Mouse (Mus musculus) gastrocnemius, postnatal 10 days (tissue): Measurements from ENCODE around the gene Qrich2. TPM values are rescaled to one million over a fixed set of nuclear protein-coding genes. Genes with fewer than 3 reads are reported as not detected.
"Not testable (repeated sequence)": the region's sequence is repeated elsewhere in the genome, so short reads cannot be mapped to it uniquely, and the experiment has no call there.

Source experiments
- DNase-seq: peaks from one replicate; pipeline ENCODE4 v3.0.0; 2021; ENCODE audit warnings: mixed read lengths
- total RNA-seq, 2 experiments: library from RNA; stranded (reverse); gene quantifications; 2 replicates each; pipeline ENCODE4 v1.2.3; 2021

Qrich2 gene
- total RNA-seq, 2 experiments from 2014 or later: not detected

DNA sequence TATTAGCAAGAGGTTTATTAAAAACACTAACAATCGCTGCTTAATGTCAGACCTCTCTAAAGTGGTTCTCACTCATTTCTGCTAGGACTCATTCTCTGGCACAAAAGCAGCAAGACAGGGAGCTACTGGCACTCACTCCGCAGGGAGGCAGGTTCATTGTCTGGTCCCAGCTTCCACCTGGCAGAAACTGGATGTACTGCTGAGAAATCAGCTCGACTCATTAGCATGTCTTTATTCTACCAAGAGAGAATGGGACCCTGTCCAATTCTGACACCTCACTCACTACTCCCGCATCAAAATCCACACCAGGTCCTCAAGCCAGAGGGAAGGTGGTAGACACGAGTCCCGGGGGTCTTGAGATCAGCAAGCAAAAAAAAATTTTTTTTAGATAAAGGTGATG is 54.5 kb downstream of the Qrich2 start:
- no peak for DNase-seq

DNA sequence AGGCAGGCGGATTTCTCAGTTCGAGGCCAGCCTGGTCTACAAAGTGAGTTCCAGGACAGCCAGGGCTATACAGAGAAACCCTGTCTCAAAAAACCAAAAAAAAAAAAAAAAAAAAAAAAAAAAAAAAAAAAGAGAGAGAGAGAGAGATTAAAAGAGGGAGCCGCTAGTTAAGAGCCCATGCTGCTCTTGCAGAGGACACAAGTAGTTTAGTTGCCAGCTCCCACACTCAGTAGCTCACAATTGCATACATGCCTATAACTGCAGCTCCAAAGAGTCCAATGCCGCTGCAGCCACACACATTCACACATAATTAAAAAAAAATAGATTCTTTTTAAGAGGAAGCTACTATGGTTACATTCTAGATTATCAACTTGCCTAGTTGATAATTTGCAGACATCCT is 55.6 kb downstream of the Qrich2 start:
- not testable (repeated sequence) for DNase-seq

DNA sequence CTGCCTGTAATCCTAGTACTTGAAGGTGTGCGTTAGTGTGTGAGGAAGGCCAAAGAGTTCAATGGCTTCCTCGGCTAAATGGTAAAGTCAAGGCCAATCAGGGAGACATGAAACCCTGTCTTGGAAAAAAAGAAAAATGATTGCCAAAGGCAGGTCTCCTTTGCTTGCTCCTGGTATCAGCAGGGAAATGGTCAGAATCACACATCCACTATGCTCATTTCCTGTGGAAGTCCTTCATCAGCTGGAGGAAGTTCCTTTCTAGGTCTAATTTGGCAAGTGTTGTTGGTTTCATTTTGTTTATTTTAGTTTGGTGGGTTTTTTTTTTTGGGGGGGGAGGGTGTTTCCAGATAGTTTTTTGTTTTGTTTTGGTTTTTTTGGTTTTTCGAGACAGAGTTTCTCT is 57.0 kb downstream of the Qrich2 start:
- DNase-seq: no peak

DNA sequence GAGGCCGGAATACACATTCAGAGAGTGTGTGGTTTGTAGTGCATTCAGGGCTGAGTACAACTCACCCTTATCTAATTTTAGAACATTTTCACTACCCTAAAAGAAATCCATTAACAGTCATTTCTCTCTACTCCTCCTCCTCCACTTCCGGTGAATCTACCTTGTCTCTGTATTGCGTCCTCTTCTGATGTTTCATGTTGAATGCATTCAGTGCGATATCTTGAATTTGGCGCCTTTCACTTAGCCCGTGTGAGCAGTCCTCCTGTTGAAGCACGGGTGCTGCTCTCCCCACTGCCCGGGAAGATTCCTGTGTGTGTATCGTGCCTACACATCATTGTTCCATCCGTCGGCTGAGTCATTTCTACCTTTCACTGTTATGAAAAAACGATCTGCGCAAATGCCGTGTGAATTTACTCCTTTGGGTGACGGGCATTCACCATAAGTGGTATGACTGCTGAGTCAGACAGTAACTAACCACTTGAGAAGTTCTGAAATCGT is 59.8 kb downstream of the Qrich2 start:
- DNase-seq: no peak

DNA sequence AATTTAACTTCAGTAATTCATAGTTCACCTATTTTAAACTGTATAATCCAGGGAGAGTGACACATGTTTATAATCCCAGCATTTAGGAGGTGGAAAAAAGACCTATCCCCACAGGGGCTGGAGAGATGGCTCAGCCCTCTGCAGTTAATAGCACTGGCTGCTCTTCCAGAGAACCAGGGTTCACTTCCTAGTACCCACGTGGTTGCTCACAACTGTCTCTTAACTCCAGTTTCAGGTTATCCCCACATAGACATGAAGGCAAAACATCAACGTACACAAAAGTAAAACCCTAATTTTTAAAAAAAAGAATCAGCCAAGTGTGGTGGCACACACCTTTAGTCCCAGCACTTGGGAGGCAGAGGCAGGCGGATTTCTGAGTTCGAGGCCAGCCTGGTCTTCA is 60.4 kb downstream of the Qrich2 start:
- DNase-seq: no peak

DNA sequence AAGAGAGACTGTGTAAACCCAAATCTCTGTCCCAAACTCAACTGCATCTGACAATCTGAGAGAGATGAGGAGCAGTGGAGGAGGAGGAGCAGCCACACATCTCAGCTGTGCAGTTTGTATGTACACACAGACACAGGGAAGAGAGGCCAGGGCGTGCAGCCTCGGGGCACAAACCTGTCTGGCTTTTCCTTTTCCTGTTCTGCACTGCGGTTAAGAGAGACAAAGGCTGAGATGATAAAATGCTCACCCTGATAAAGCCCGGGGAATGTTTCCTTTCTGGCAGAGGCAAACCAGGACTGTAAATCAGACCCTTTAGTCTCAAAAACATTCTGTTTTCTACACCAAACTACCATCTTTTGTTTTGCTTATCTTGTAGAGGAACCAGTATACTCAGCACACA is 65.5 kb downstream of the Qrich2 start:
- DNase-seq: no peak

DNA sequence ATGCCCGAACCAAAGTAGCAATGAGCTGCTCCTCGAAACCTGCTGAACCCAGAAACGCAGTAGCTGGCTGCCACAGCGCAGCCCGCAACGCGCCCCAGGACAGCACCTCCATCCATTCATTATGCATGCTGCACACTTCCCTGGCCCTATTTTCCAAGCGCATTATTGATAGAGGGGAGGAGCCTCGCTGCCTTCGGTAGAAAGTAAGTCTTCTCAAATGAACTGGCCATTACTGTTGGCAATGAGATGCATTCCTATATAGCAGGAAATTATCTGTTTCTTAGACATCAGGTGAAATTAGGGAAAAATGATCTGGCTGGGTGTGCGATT is 67.7 kb downstream of the Qrich2 start:
- DNase-seq: no peak

DNA sequence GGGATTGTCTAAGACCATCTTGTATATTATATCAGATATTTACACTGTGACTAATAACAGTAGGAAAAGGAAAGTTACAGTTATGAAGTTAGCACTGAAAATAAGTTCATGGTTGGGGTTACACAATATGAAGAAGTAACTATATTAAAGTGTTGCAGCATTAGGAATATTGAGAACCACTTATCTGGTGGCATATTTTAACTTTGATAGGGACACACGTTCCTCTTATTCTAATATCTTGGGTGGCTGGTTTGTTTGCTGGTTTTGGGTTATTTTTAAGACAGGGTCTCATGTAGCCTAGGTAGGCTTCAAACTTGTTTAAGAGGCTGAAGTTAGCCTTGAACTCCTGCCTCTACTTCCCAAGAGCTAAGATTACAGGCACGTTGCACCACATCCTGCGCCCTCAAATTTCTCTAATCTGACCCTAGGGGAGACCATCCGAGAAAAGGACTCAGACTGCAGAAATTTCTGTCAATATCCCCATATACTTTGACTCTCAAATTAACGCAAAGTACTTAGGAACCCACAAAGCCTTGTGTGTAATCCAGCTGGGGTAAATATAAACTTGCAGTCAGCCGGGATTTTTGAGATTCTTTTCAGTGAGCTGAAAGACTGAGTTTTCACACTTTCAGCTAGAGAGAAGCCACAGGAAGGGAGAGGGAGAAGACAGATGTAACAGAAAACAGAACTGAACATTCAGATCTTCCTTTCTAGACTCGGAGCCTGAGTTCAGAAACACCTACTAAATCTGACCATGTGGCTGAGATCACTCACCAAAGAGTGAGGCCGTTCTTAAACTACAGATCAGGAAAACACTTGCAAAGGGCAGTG is 68.3 kb downstream of the Qrich2 start:
- DNase-seq: no peak

DNA sequence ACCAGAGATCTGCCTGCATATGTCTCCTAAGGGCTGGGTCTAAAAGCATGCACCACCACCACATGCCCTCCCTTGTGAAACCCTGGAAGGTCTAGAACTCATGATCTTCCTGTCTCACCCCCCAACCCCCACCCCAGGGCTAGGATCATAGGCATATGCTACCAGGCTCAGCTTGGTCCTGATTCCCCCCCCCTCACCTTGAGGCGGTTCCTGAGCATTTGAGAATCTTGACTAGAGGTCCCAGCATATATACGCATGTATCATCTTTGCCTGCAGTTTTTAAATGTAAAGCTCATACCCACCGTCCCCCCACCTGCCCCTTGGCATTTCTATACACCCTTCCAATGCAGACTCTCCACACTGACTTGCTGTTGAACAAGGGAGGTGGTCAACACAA is 69.1 kb downstream of the Qrich2 start:
- DNase-seq: no peak

DNA sequence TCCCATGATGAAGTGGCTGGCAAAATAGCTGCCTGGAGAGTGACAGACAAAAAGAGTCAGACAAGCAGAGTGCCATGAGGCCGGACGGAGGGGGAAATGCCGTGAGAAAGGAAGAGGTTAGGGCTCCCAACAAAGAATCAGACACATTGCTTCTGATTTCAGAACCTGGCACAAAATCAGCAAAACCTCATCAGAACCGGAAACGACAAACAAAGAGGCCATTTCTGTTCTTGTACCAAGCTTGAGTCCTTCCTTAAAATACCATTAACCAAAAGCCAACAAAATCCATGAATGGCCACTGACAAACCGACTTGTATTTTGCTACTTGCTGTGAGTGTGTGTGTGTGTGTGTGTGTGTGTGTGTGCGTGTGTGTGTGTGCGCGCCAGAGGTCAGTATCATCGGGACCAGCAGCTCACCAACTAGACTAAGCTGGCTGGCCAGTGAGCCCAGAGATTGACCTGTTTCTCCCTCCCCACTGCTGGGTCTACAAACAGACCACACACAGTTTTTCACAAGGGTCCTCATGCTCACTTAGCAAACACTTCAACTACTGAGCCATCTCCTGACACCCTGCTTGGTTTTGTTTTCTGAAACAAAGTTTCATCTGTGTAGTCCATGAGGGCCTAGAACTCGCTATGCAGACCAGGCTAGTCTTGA is 69.6 kb downstream of the Qrich2 start:
- no peak for DNase-seq

DNA sequence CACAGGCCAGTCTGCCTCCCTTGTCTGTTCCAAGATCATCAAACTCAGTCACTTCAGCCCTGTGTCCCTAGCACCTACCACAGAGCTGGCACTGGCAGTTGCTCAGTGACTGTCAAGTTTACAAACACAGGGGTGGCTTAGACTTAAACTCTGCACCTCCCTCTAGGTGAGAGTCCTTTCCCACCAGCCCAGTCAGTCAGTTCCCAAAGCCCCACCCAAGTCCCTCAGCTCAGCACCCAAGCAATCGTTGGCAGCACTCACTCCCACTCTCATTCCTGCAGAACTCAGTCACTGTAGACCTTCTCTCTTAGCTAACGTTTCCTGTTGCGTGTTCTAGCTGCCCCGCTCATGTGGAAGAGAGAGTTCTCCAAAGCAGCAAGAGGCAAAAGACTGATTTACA is 71.3 kb downstream of the Qrich2 start:
- DNase-seq: no peak

Other genes starting within 250 kb of the Qrich2 start
- gene Evpl, start 228.2 kb downstream of the Qrich2 start, total RNA-seq: under 1 TPM; 0.09 to 0.34 TPM
- gene Srp68, start 192.0 kb downstream of the Qrich2 start, total RNA-seq: 10 to 100 TPM; 74.6 to 77.9 TPM
- gene Galr2, start 185.3 kb downstream of the Qrich2 start, total RNA-seq: under 1 TPM; 0.66 to 0.84 TPM
- gene Exoc7, start 159.0 kb downstream of the Qrich2 start, total RNA-seq: 10 to 100 TPM; 62.7 to 68.3 TPM
- under 1 TPM; 0.14 to 0.29 TPM for gene Foxj1, start 130.8 kb downstream of the Qrich2 start, total RNA-seq
- 10 to 100 TPM; 43.1 to 43.3 TPM for gene Rnf157, start 53.2 kb downstream of the Qrich2 start, total RNA-seq
- 10 to 100 TPM; 48.1 to 54.4 TPM for gene Ubald2, start 32.1 kb downstream of the Qrich2 start, total RNA-seq
- gene Prpsap1, start 28.0 kb upstream of the Qrich2 start, total RNA-seq: 10 to 100 TPM; 34.8 to 35.4 TPM
- 1 to 10 TPM; 3.7 to 4.0 TPM for gene Sphk1, start 64.7 kb upstream of the Qrich2 start, total RNA-seq
- gene Ube2o, start 115.2 kb upstream of the Qrich2 start, total RNA-seq: 10 to 100 TPM; 20.7 to 24.9 TPM
- gene Aanat, start 120.2 kb upstream of the Qrich2 start, total RNA-seq: not detected
- gene Rhbdf2, start 160.8 kb upstream of the Qrich2 start, total RNA-seq: 1 to 10 TPM; 5.2 to 8.4 TPM
- under 1 TPM in 1 of 2 experiments, not detected in 1; 0.81 TPM for gene Prcd, start 187.3 kb upstream of the Qrich2 start, total RNA-seq
- 10 to 100 TPM; 26.6 to 30.3 TPM for gene Cygb, start 188.1 kb upstream of the Qrich2 start, total RNA-seq